Mouse (Mus musculus) embryonic facial prominence, embryonic 11.5 days (tissue): ENCODE measurements at regions not wholly inside any gene's neighbourhood (a gene's known extent, or its start where the extent isn't known, plus 50 kb on each side); places are given as distances from the start of the nearest gene placed in this dataset.

ENCODE experiments used
- ATAC-seq: fragments of 200-750 bp; cut with Nextera tagmentation; replicated peaks from 2 replicates; pipeline ENCODE4 v1.8.0; 2017; ENCODE audit warnings: low read depth; ENCODE audit not compliant: insufficient number of reproducible peaks, low FRiP score, low TSS enrichment
- DNase-seq: peaks from one replicate; pipeline ENCODE4 v3.0.0-alpha.2; 2015; ENCODE audit warnings: low spot score
- H3K27ac ChIP-seq: fragments of 300-500 bp; sonication (generic); replicated peaks from 2 replicates; pipeline ENCODE4 v1.5.1; 2014; ENCODE audit warnings: mild to moderate bottlenecking, low read depth, low read length, control low read depth
- H3K27me3 ChIP-seq: fragments of 300-500 bp; sonication (generic); 2 replicates; pipeline ENCODE4 v1.6.1; 2014; ENCODE audit warnings: mild to moderate bottlenecking, low read length, moderate library complexity, mixed read lengths; ENCODE audit not compliant: control insufficient read depth, insufficient read depth
- H3K36me3 ChIP-seq: fragments of 300-500 bp; sonication (generic); replicated peaks from 2 replicates; pipeline ENCODE4 v1.6.1; 2014; ENCODE audit warnings: low read depth, mild to moderate bottlenecking, low read length, moderate library complexity, mixed read lengths; ENCODE audit not compliant: control insufficient read depth, insufficient read depth
- H3K4me1 ChIP-seq: fragments of 300-500 bp; sonication (generic); 2 replicates; pipeline ENCODE4 v1.6.1; 2014; ENCODE audit warnings: low read length, mixed read lengths; ENCODE audit not compliant: control insufficient read depth, insufficient read depth
- H3K4me2 ChIP-seq: fragments of 300-500 bp; sonication (generic); 2 replicates; pipeline ENCODE4 v1.6.1; 2014; ENCODE audit warnings: low read depth, mild to moderate bottlenecking, control low read depth, low read length, moderate library complexity
- H3K4me3 ChIP-seq: fragments of 300-500 bp; sonication (generic); 2 replicates; pipeline ENCODE4 v1.5.1; 2014; ENCODE audit warnings: low read depth, low read length, control low read depth
- H3K9ac ChIP-seq: fragments of 300-500 bp; sonication (generic); replicated peaks from 2 replicates; pipeline ENCODE4 v1.6.1; 2014; ENCODE audit warnings: mild to moderate bottlenecking, control low read depth, low read length
- H3K9me3 ChIP-seq: fragments of 300-500 bp; sonication (generic); replicated peaks from 2 replicates; pipeline ENCODE4 v1.6.1; 2016; ENCODE audit warnings: mild to moderate bottlenecking, low read length, inconsistent platforms, mixed read lengths; ENCODE audit not compliant: control insufficient read depth
- WGBS: fragments of 180-500 bp; shearing (Covaris S2); extraction: QIAGEN DNeasy Blood & Tissue Kit; methylation state at CpG from one replicate; pipeline ENCODE4 v1.1.7; 2014; 5-methylcytosine and 5-hydroxymethylcytosine counted together

DNA sequence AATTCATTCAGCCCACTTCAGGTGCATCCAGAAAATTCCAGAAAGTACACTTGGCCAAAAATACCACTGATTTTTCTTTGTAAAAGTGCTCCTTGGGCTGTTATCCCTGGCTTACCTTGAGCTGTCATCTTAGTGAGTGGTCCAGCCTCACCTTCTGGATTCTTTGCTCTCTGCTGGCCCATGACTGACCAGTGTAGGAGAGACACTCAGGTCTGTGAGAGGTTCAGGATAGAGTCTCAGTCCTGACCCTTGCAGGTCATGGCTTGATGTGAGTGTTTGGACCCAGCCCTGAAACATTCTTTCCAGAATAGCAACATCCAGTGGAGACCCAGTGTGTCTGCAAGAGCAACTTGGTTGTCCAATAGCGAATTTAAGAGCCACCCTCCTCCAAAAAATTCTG, 182.0 kb downstream of the Irx2 start:
- ATAC-seq = no peak
- Histone ChIP-seq H3K4me1 (no peaks in the 10 kb centered on the region), H3K27me3 (peaks cover 5% of the 10 kb centered on the region), H3K9ac (no peak overlapping the region), H3K36me3 (no peaks in the 10 kb centered on the region), H3K4me3 (no peak overlapping the region), H3K4me2 (no peak overlapping the region), H3K27ac (no peak overlapping the region), H3K9me3 (no peaks in the 10 kb centered on the region)
- DNase-seq = no peak
- WGBS = 77% methylated on average over 1 of the region's 1 CpGs

GRCm38 (mm10) chr13:72814616-72815015, 186.0 kb downstream of the Irx2 start:
- WGBS = 38% methylated on average over 7 of the region's 7 CpGs
- Histone ChIP-seq H3K9ac (no peak overlapping the region), H3K4me1 (no peaks in the 10 kb centered on the region), H3K4me2 (no peak overlapping the region), H3K9me3 (no peaks in the 10 kb centered on the region), H3K4me3 (no peak overlapping the region), H3K36me3 (no peaks in the 10 kb centered on the region), H3K27ac (no peak overlapping the region), H3K27me3 (peaks cover 25% of the 10 kb centered on the region)
- ATAC-seq (no peak), DNase-seq (no peak)

DNA sequence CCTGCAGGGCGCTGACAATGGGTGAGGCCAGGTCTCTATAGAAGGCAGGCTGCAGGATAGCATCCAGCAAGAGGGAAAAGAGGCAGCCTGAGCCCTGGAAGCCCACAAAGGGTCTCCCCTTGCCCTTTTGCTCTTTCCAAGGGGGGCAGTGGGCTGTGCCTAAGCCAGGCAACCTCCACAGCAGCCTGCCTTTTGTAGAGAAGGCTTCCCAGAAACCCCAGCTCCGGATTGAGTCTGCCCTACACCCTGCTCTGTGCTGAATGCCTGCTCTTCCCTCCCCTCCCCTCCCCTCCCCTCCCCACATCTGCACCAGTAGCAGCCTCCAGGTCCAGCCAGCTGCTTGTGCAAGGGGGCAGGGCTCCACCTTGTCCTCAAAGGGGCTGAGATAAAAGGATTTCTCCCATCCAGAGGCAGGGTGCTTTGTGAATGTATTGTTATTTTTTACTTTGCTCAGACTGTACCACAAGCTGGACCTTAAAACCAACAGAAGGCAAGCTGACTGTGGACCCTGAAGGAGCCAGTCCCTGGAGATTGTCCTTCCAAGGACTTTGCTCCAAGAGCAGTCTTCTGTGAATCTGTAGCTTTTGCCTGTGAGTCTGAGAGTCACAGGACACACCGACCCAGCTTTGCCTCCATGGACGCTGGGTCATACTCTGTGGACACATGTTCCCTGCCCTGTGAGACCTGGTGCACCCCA, 186.8 kb downstream of the Irx2 start:
- Histone ChIP-seq H3K4me3 (no peak overlapping the region), H3K27me3 (peaks cover 25% of the 10 kb centered on the region)

GRCm38 (mm10) chr13:72815933-72816553, 187.4 kb downstream of the Irx2 start:
- ATAC-seq = no peak
- H3K27ac ChIP-seq = no peak overlapping the region
- no peak for DNase-seq
- H3K9me3 ChIP-seq = no peaks in the 10 kb centered on the region
- WGBS = 6% methylated on average over 18 of the region's 18 CpGs
- H3K4me2 ChIP-seq = no peak overlapping the region
- peaks cover 25% of the 10 kb centered on the region for H3K27me3 ChIP-seq
- no peaks in the 10 kb centered on the region for H3K36me3 ChIP-seq
- H3K4me1 ChIP-seq = no peaks in the 10 kb centered on the region
- H3K9ac ChIP-seq = no peak overlapping the region
- H3K4me3 ChIP-seq = no peak overlapping the region

More for the DNA sequence above, 186.8 kb downstream of the Irx2 start:
- no peaks in the 10 kb centered on the region for H3K9me3 ChIP-seq
- no peak overlapping the region for H3K4me2 ChIP-seq
- 8% methylated on average over 4 of the region's 4 CpGs for WGBS
- ATAC-seq (peak; percentile 79), DNase-seq (peak; percentile 32)
- no peaks in the 10 kb centered on the region for H3K4me1 ChIP-seq
- H3K9ac ChIP-seq = no peak overlapping the region
- no peak overlapping the region for H3K27ac ChIP-seq
- H3K36me3 ChIP-seq = no peaks in the 10 kb centered on the region

GRCm38 (mm10) chr13:72816856-72817255, 188.2 kb downstream of the Irx2 start:
- Histone ChIP-seq H3K27ac (no peak overlapping the region), H3K9me3 (no peaks in the 10 kb centered on the region), H3K4me2 (no peak overlapping the region), H3K4me3 (no peak overlapping the region), H3K4me1 (no peaks in the 10 kb centered on the region), H3K9ac (no peak overlapping the region), H3K27me3 (peaks cover 25% of the 10 kb centered on the region), H3K36me3 (no peaks in the 10 kb centered on the region)
- 8% methylated on average over 8 of the region's 8 CpGs for WGBS
- DNase-seq = no peak
- no peak for ATAC-seq

DNA sequence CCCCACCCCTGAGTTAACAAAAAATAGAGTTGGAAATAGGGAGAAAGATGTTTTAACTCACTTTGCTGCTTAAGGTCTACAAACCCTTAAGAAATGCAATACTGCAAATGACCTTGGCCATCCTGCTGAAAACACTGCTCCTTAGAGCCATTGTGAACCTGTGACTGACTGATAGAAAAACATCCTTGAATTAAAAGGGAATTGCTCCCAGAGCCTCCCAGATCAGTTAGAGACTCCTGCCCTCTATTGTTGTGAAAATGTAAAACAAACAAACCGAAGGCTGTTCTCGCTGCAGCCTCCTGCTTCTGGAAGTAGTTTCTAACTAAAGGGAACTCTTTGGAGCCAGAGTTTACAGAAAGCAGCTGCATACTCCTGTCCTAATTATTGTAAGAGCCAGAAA, 188.9 kb downstream of the Irx2 start:
- H3K27ac ChIP-seq = no peak overlapping the region
- WGBS = 5% methylated on average over 2 of the region's 2 CpGs
- H3K27me3 ChIP-seq = peaks cover 25% of the 10 kb centered on the region
- H3K36me3 ChIP-seq = no peaks in the 10 kb centered on the region
- no peak overlapping the region for H3K9ac ChIP-seq
- DNase-seq (no peak), ATAC-seq (no peak)
- H3K4me3 ChIP-seq = no peak overlapping the region
- H3K4me2 ChIP-seq = no peak overlapping the region
- no peaks in the 10 kb centered on the region for H3K9me3 ChIP-seq
- H3K4me1 ChIP-seq = no peaks in the 10 kb centered on the region

DNA sequence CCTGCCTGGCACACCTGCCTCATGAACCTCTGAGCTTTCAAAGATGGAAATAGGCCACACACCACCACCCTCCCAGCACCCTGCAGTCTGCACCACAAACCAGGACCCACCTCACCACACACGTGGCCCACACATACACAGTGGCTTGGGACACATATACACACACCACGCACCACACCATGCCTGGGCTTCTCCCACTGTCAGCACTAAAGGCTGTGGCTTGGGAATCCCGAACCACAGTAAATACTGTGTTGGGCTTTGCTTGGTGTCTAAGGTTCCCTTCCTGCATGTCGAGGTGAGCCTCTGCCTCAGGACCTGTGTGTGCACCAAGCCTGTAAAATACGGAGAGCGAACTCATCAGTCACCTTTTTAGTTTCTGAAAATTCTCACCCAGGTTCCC, 189.3 kb downstream of the Irx2 start:
- Histone ChIP-seq H3K27ac (no peak overlapping the region), H3K4me3 (no peak overlapping the region), H3K4me2 (no peak overlapping the region), H3K4me1 (no peaks in the 10 kb centered on the region), H3K9ac (no peak overlapping the region), H3K9me3 (no peaks in the 10 kb centered on the region), H3K27me3 (peaks cover 25% of the 10 kb centered on the region), H3K36me3 (no peaks in the 10 kb centered on the region)
- ATAC-seq (no peak), DNase-seq (peak; percentile 24)
- WGBS = 7% methylated on average over 6 of the region's 6 CpGs

- H3K27ac ChIP-seq = no peak overlapping the region
- H3K27me3 ChIP-seq = no peaks in the 10 kb centered on the region
- no peak overlapping the region for H3K4me2 ChIP-seq
- H3K4me1 ChIP-seq = no peaks in the 10 kb centered on the region
- no peaks in the 10 kb centered on the region for H3K36me3 ChIP-seq
- H3K4me3 ChIP-seq = no peak overlapping the region
- 76% methylated on average over 3 of the region's 3 CpGs for WGBS
- no peak overlapping the region for H3K9ac ChIP-seq
- DNase-seq (no peak), ATAC-seq (no peak)
- no peaks in the 10 kb centered on the region for H3K9me3 ChIP-seq
These were observed 198.0 kb downstream of the Irx2 start for GRCm38 (mm10) chr13:72826613-72827012.
